Mouse (Mus musculus) skeletal muscle tissue, adult 2 months (tissue): ENCODE measurements around the gene Rad9b.
A peak's percentile ranks its signal among the peaks of the same experiment; 100 is the strongest.

Experiments used
- DNase-seq: peaks from one replicate; pipeline ENCODE4 v3.0.0-alpha.2; 2012; ENCODE audit warnings: low read depth, low spot score

Gene Rad9b

DNA sequence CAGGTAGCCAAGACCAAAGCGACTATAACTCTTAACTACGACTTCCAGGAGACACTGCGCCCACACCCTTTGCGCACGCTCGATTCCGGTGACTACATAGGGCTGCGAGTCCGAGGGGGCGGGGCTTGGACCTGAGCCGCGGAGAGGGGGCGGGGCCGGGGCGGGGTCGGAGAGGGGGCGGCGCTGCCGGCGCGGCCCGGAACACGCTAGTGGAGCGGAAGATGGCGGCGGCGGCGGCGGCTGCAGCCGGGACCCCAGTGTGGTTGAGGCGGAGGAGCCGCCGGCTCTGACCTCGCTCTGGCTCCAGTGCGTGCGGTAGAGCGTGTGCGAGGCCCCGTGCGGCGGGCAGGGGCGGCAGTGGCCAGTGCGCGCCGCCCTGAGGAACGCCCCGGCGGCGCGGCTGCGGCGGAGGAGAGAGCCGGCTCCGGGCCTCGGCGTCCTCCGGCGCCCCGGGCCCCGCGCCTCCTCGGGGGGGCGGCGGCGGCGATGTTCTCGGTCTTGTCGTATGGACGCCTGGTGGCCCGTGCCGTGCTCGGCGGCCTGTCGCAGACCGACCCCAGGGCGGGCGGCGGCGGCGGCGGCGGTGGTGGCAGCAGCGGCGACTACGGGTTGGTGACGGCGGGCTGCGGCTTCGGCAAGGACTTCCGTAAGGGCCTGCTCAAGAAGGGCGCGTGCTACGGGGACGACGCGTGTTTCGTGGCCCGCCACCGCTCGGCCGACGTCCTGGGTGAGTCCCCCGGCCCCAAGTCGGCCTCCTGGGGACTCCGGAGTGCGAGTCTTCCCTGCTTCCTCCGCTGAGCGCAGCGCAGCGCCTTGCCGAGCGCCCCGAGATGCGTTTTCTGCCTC, 69.6 kb downstream of the Rad9b start, which contains the start of gene Pptc7:
Gene Pptc7, plus strand, starts transcription at position 183 of the 846 bp plus-strand sequence.
- DNase-seq, result peak; percentile 94

DNA sequence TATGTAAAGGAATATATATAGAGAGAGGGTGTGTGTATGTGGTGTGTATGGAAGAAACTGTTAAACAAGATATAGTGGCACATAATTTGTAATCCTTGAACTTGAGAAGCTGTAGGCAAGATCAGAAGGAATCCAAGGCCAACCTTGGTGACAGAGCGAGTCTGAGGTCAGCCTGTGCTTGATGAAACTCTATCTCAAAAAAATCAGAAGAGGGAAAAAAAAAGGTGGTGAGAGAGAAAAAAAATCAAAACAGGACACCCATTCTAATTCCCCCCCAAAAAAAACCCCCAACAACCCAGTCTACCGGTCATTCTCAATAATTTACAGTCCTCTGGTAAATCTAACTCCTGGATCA, 70.2 kb downstream of the Rad9b start:
- no peak for DNase-seq

DNA sequence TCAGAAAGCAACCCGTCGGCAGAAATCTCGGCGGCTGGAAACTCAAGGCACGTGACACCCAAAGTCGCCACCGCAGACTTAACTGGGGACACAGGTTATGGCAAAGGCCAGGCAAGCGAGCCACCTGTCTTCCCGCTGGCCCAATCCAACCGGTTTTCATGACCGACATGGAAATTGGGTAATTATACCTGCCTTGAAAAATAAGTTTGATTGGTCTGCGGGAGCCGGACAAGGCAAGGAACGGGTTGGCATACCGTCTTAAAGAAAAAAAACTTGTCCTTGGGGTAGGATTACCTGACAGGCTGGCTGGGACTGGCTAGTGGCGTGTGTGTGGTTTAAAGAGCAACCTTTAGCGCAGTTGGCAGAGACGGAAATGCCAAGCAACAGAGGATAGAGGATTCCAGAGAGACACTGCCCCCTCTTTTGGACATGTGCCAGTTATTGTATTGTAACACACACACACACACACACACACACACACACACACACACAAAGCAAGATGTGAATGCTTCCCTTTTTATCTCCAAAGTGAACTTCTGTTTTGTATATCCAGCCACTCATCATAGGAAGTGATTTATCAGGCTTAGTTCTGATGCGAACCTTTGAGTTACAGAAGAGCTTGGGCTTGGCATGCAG, 73.1 kb downstream of the Rad9b start:
- peak; percentile 85 for DNase-seq

DNA sequence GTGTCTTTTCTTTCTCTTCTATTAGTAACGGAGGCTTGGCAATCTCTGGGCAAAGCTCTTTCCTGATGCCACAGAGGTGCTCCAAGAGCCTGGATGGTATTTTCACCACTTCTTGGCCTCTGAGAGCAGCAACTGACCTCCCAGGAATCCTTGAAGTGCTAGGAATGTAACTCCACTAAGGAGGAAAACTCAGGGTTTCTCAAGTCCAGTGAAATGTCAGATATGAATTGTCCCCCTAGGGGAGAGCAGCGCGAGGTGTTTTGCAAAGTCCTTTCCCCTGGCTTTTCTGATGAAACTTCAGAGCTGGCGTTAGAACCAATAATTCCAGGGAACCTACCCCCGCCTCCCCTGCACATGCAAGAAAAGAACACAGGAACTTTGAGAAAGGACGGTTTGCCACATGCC, 73.6 kb downstream of the Rad9b start:
- DNase-seq, result no peak

DNA sequence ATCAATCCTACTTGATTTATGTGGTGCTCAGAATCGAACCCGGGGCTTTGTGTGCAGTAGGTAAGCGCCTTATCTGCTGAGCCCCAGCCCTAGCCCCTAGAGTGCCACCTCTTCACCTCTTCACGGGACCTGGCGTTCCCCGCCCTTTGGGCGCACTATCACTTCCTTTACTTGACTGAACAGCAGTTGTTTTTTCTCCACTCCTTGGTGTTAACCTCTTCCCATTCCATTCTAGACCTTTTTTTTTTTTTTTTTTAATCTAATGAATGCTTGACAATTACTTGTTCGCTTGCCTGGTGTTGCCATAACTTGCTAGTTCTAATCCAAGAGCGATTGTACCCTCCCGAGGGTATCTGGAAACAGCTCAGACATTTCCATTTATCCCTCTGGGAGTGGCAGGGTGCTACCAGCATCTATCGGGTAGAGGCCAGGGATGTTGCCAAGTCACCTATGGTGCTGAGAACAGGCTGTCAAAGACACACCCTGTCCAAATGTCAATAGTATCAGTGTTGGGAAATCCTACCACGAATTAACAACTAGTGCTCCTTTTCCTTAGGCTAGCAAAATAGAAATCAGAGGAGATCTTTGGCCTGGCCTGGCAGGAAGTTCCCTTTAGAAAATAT, 74.1 kb downstream of the Rad9b start:
- DNase-seq, result peak; percentile 64

DNA sequence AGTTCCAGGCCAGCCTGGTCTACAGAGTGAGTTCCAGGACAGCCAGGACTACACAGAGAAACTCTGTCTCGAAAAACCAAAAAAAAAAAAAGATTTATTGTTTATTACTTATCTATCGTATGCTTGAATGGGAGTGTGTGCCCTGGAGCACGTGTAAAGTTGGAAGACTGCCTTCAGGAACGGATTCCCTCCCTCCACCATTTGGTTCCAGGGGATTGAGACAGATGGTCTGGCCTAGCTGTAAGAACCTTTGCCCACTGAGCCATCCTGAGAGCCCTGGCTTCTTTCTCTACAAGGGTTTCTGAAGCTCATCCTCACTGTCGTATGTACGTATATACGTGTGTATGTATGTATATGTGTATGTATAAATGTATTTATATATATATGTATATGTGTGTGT, 75.1 kb downstream of the Rad9b start:
- no peak for DNase-seq

DNA sequence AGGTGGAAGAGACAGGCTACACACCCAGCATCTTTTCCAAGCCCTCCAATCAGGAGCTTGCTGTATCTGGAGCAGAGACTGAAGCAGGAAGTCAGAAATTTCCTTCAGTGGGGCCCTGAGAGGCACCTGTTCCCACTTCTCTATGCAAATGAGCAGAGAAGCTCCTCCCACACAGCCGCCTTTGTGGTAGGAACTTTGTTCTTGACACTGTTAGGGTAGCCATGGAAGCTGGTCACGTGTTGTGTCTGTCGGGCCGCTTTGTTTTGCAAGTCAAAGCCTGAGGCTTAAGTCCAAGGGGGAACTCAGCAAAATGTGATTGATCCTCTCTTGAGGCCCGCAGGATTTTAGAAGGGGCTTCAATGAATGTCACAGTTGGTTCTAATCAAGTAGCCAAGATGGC, 79.2 kb downstream of the Rad9b start:
- no peak for DNase-seq
